Mouse (Mus musculus) heart, adult 2 months (tissue): ENCODE results near the gene Gm6993.

Experiments
- CTCF ChIP-seq: fragments of 200-600 bp; IDR thresholded peaks from 2 replicates; pipeline ENCODE4 v1.8.1; 2022; ENCODE audit warnings: antibody characterized with exemption, mild to moderate bottlenecking, moderate library complexity
- EP300 ChIP-seq: fragments of 200-500 bp; IDR thresholded peaks from 2 replicates; pipeline ENCODE4 v1.6.1; 2011; ENCODE audit warnings: low read depth, low read length, control low read depth; ENCODE audit not compliant: insufficient read depth
- POLR2A ChIP-seq: fragments of 200-500 bp; IDR thresholded peaks from 2 replicates; pipeline ENCODE4 v1.6.1; 2011; ENCODE audit warnings: mild to moderate bottlenecking, low read depth, low read length, control low read depth; ENCODE audit not compliant: insufficient read depth

- TF ChIP-seq POLR2A (no peak), CTCF (no peak), EP300 (no peak)
Measured at GRCm38 (mm10) chr12:31272012-31272735, 31.6 kb downstream of the Gm6993 start.
